Mouse (Mus musculus): Measurements from ENCODE around the gene Ngfr. TPM values are rescaled to one million over a fixed set of nuclear protein-coding genes. Genes with fewer than 3 reads are reported as not detected.

Gene Ngfr
- polyA plus RNA-seq, 1 experiment from 2014 or later: 3.0 TPM

DNA sequence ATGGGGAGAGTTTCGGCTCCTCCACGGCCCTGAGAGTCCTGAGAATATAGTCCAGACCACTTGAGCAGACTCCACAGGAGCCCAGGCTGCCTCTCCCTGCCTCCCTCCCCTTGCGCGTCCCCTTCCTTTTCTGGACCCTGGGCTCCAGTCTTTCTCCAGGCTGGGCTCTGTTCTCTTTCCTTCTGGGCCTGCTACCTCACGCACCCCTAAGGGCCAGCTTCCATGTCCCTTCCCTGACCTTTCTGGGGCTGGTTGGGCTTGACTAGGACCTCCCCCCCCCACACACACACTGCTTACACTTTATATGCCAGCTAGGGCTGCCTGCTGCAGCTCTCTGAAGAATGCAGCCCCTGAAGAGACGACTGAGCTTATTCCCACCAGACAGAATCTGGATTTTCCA lies 20.2 kb downstream of the Ngfr start:
- no peak for ATAC-seq (ENCODE audit: insufficient number of reproducible peaks, insufficient read depth, low FRiP score, low read depth)
- WGBS: 44% methylated on average over 6 of the region's 6 CpGs

DNA sequence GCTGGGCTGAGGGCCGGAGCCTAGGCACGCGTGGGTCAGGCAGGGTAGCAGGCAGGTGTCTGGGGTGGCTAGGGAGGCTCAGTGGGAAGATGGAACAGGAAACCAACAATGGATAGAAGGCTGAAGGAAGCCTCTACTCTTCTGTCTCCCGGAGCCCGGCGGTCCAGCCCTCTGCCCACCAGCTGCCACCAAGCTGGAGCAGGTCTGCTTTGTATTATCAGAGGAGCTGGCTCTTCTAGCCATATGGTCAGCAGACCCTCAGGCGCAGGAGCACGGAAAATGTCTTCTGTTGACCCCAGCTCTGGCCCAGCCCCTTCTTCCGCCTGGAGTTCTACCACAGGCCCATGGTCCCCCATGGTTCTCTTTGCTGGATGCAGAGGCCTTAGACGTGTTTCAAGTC lies 22.2 kb downstream of the Ngfr start:
- H3K9me3 ChIP-seq (ENCODE audit: control insufficient read depth, low read length): peaks cover 3% of the 10 kb centered on the region; the same call in 1 of the 2 replicates
- H3K4me3 ChIP-seq (ENCODE audit: control insufficient read depth in 1 of 2, insufficient read depth in 1 of 2, low read depth in 1 of 2, low read length in 2 of 2): no peak overlapping the region
- H3K36me3 ChIP-seq (ENCODE audit: control insufficient read depth, insufficient read depth, low read length): no peaks in the 10 kb centered on the region
- no peak overlapping the region for H3K9ac ChIP-seq (ENCODE audit: low read length)
- H3K27ac ChIP-seq (replicated peaks in 1 of 2; ENCODE audit: control insufficient read depth in 1 of 2, insufficient read depth in 1 of 2, low read depth in 2 of 2, low read length in 2 of 2): no peak overlapping the region
- peaks cover 0 to 9% of the 10 kb centered on the region in 2 experiments; a peak in 1 of 4 replicates for H3K4me1 ChIP-seq (ENCODE audit: control insufficient read depth in 2 of 2, insufficient read depth in 2 of 2, low read length in 2 of 2)
- no peaks in the 10 kb centered on the region for H3K27me3 ChIP-seq (ENCODE audit: control insufficient read depth, insufficient read depth, low read length)
- WGBS: 82% methylated on average over 10 of the region's 10 CpGs
- H3K4me2 ChIP-seq (ENCODE audit: low read length): no peak overlapping the region
- no peak for ATAC-seq (ENCODE audit: insufficient number of reproducible peaks, insufficient read depth, low FRiP score, low read depth)

More for the DNA sequence above, 20.2 kb downstream of the Ngfr start:
- no peak overlapping the region for H3K9ac ChIP-seq (ENCODE audit: low read length)
- no peaks in the 10 kb centered on the region for H3K36me3 ChIP-seq (ENCODE audit: control insufficient read depth, insufficient read depth, low read length)
- no peak overlapping the region for H3K4me3 ChIP-seq (ENCODE audit: control insufficient read depth in 1 of 2, insufficient read depth in 1 of 2, low read depth in 1 of 2, low read length in 2 of 2)
- H3K4me2 ChIP-seq (ENCODE audit: low read length): no peak overlapping the region
- peaks cover 11% of the 10 kb centered on the region; the same call in 1 of the 2 replicates for H3K27me3 ChIP-seq (ENCODE audit: control insufficient read depth, insufficient read depth, low read length)
- peaks cover 3% of the 10 kb centered on the region; the same call in 1 of the 2 replicates for H3K9me3 ChIP-seq (ENCODE audit: control insufficient read depth, low read length)
- peaks cover 0 to 9% of the 10 kb centered on the region in 2 experiments; a peak in 2 of 4 replicates for H3K4me1 ChIP-seq (ENCODE audit: control insufficient read depth in 2 of 2, insufficient read depth in 2 of 2, low read length in 2 of 2)
- H3K27ac ChIP-seq (replicated peaks in 1 of 2; ENCODE audit: control insufficient read depth in 1 of 2, insufficient read depth in 1 of 2, low read depth in 2 of 2, low read length in 2 of 2): no peak overlapping the region

DNA sequence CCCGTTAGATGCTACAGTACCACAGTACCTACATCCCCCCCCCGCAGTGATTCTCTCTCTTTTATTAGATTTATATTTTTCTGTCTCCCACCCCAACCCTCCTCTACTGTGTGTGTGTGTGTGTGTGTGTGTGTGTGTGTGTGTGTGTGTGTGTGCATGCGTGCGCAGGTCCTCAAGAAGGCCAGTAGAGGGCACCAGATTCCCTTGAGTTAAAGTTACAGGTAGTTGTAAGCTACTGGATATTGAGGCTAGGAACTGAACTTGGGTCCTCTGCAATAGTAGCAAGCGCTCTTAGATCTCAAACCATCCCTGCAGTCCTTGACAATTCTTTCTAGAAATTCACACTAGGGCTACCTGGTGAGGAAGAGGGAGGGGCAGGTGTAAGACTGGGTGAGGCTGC lies 23.7 kb downstream of the Ngfr start:
- peaks cover 8 to 9% of the 10 kb centered on the region in 2 experiments; a peak in 2 of 4 replicates for H3K4me1 ChIP-seq (ENCODE audit: control insufficient read depth in 2 of 2, insufficient read depth in 2 of 2, low read length in 2 of 2)
- H3K9ac ChIP-seq (ENCODE audit: low read length): no peak overlapping the region
- H3K36me3 ChIP-seq (ENCODE audit: control insufficient read depth, insufficient read depth, low read length): no peaks in the 10 kb centered on the region
- no peak overlapping the region for H3K4me3 ChIP-seq (ENCODE audit: control insufficient read depth in 1 of 2, insufficient read depth in 1 of 2, low read depth in 1 of 2, low read length in 2 of 2)
- WGBS: 92% methylated on average over 5 of the region's 5 CpGs
- H3K9me3 ChIP-seq (ENCODE audit: control insufficient read depth, low read length): peaks cover 3% of the 10 kb centered on the region; the same call in 1 of the 2 replicates
- no peak overlapping the region for H3K4me2 ChIP-seq (ENCODE audit: low read length)
- H3K27ac ChIP-seq (replicated peaks in 1 of 2; ENCODE audit: control insufficient read depth in 1 of 2, insufficient read depth in 1 of 2, low read depth in 2 of 2, low read length in 2 of 2): no peak overlapping the region
- no peaks in the 10 kb centered on the region for H3K27me3 ChIP-seq (ENCODE audit: control insufficient read depth, insufficient read depth, low read length)
- no peak for ATAC-seq (ENCODE audit: insufficient number of reproducible peaks, insufficient read depth, low FRiP score, low read depth)

DNA sequence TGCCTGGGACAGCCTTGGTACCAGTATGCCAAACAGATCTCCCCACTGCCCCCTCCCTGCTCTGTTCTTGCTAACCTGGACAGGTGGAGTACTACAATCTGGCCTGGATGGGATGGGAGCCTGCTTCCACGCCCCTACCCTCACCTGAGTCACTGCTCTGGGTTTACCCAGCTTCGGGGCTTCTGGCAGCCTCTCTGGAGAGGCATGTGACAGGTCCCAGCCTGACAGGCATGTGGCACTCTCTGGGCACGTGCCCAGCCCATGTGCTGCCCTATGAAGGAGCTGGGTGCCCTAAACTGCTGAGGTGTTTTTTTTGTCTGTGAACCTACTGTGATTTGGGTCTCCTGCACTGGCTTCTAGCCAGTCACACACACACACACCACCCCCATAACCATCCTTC lies 26.8 kb downstream of the Ngfr start:
- ATAC-seq (ENCODE audit: insufficient number of reproducible peaks, insufficient read depth, low FRiP score, low read depth): no peak

DNA sequence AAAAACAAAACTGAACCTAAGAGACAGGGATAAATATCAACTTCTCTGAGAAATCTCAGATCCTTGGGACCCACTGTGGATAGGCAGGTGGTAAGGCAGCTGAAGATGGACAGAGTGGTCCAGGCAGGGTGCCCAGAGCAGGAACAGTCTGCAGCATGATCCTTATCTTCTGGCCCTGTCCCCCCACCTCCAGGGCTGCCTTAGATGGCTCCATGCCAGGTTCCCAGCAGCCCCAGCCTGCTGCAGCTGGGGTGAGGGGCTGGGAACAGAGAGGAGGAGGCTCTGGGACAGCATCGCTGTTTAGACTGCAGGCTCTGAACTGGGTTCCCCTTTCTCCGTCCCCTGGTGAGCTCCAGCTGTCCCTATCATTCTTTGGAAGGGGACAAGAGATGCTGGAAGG lies 27.8 kb downstream of the Ngfr start:
- H3K9me3 ChIP-seq (ENCODE audit: control insufficient read depth, low read length): peaks cover 3% of the 10 kb centered on the region; the same call in 1 of the 2 replicates
- WGBS: 44% methylated on average over 2 of the region's 2 CpGs
- no peak overlapping the region for H3K9ac ChIP-seq (ENCODE audit: low read length)
- no peaks in the 10 kb centered on the region; the same call in 1 of the 2 replicates for H3K27me3 ChIP-seq (ENCODE audit: control insufficient read depth, insufficient read depth, low read length)
- no peaks in the 10 kb centered on the region for H3K36me3 ChIP-seq (ENCODE audit: control insufficient read depth, insufficient read depth, low read length)
- no peak overlapping the region for H3K4me3 ChIP-seq (ENCODE audit: control insufficient read depth in 1 of 2, insufficient read depth in 1 of 2, low read depth in 1 of 2, low read length in 2 of 2)
- ATAC-seq (ENCODE audit: insufficient number of reproducible peaks, insufficient read depth, low FRiP score, low read depth): no peak
- peaks cover 0 to 8% of the 10 kb centered on the region in 2 experiments; a peak in 1 of 4 replicates for H3K4me1 ChIP-seq (ENCODE audit: control insufficient read depth in 2 of 2, insufficient read depth in 2 of 2, low read length in 2 of 2)
- no peak overlapping the region for H3K4me2 ChIP-seq (ENCODE audit: low read length)
- H3K27ac ChIP-seq (replicated peaks in 1 of 2; ENCODE audit: control insufficient read depth in 1 of 2, insufficient read depth in 1 of 2, low read depth in 2 of 2, low read length in 2 of 2): no peak overlapping the region

More for the DNA sequence above, 26.8 kb downstream of the Ngfr start:
- Histone ChIP-seq H3K4me3 (ENCODE audit: control insufficient read depth in 1 of 2, insufficient read depth in 1 of 2, low read depth in 1 of 2, low read length in 2 of 2) (no peak overlapping the region), H3K27me3 (ENCODE audit: control insufficient read depth, insufficient read depth, low read length) (no peaks in the 10 kb centered on the region; the same call in 1 of the 2 replicates), H3K4me1 (ENCODE audit: control insufficient read depth in 2 of 2, insufficient read depth in 2 of 2, low read length in 2 of 2) (peaks cover 0 to 8% of the 10 kb centered on the region in 2 experiments; a peak in 1 of 4 replicates), H3K4me2 (ENCODE audit: low read length) (no peak overlapping the region), H3K27ac (replicated peaks in 1 of 2; ENCODE audit: control insufficient read depth in 1 of 2, insufficient read depth in 1 of 2, low read depth in 2 of 2, low read length in 2 of 2) (no peak overlapping the region), H3K36me3 (ENCODE audit: control insufficient read depth, insufficient read depth, low read length) (no peaks in the 10 kb centered on the region), H3K9me3 (ENCODE audit: control insufficient read depth, low read length) (peaks cover 3% of the 10 kb centered on the region; the same call in 1 of the 2 replicates), H3K9ac (ENCODE audit: low read length) (no peak overlapping the region)
- WGBS: 52% methylated on average over 3 of the region's 3 CpGs

DNA sequence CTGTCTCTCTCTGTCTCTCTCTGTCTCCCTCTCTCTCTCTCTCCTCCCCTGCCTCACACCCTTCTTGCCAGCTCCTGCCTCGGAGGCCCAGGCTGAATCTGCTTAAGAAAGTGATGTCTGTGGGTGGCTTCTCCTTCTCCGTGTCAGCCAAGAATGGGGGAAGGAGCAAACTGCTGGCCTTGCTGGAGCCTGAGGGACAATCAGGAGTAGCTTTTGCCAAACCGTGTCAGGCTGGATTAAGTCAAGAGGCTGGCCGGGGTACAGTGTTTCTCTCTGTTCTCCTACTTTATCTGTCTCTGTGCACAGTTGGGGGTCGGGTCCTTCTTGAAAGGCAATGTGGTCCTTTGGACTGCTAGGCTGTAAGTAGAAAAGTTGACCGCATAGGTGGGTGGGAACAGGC lies 29.8 kb downstream of the Ngfr start:
- H3K27me3 ChIP-seq (ENCODE audit: control insufficient read depth, insufficient read depth, low read length): no peaks in the 10 kb centered on the region; the same call in 1 of the 2 replicates
- peaks cover 0 to 8% of the 10 kb centered on the region in 2 experiments; a peak in 1 of 4 replicates for H3K4me1 ChIP-seq (ENCODE audit: control insufficient read depth in 2 of 2, insufficient read depth in 2 of 2, low read length in 2 of 2)
- no peak overlapping the region for H3K9ac ChIP-seq (ENCODE audit: low read length)
- H3K4me2 ChIP-seq (ENCODE audit: low read length): no peak overlapping the region
- no peak overlapping the region for H3K4me3 ChIP-seq (ENCODE audit: control insufficient read depth in 1 of 2, insufficient read depth in 1 of 2, low read depth in 1 of 2, low read length in 2 of 2)
- no peak overlapping the region for H3K27ac ChIP-seq (replicated peaks in 1 of 2; ENCODE audit: control insufficient read depth in 1 of 2, insufficient read depth in 1 of 2, low read depth in 2 of 2, low read length in 2 of 2)
- H3K36me3 ChIP-seq (ENCODE audit: control insufficient read depth, insufficient read depth, low read length): no peaks in the 10 kb centered on the region
- no peaks in the 10 kb centered on the region for H3K9me3 ChIP-seq (ENCODE audit: control insufficient read depth, low read length)
- no peak for ATAC-seq (ENCODE audit: insufficient number of reproducible peaks, insufficient read depth, low FRiP score, low read depth)
- 27% methylated on average over 6 of the region's 6 CpGs for WGBS

DNA sequence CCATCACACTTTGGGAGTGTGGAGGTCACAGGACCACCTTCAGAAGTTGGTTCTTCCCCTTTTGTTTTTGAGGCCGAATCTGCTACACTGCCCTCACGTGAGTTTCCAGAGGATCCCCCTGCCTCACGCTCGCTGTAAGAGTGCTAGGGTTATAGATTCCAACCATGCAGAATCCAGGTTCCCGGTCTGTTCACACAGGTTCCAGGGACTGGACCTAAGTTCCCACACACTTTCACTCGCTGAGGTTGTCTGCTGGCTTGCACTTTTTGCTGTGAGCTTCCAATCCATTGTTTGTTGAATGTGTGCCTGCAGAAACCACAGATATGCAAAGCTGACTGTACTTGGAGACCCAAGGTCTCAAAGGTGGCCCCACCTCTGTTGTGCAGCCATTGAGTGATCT lies 30.5 kb downstream of the Ngfr start:
- Histone ChIP-seq H3K4me3 (ENCODE audit: control insufficient read depth in 1 of 2, insufficient read depth in 1 of 2, low read depth in 1 of 2, low read length in 2 of 2) (no peak overlapping the region), H3K9ac (ENCODE audit: low read length) (no peak overlapping the region), H3K27ac (replicated peaks in 1 of 2; ENCODE audit: control insufficient read depth in 1 of 2, insufficient read depth in 1 of 2, low read depth in 2 of 2, low read length in 2 of 2) (no peak overlapping the region), H3K4me1 (ENCODE audit: control insufficient read depth in 2 of 2, insufficient read depth in 2 of 2, low read length in 2 of 2) (peaks cover 0 to 8% of the 10 kb centered on the region in 2 experiments; a peak in 1 of 4 replicates), H3K4me2 (ENCODE audit: low read length) (no peak overlapping the region), H3K27me3 (ENCODE audit: control insufficient read depth, insufficient read depth, low read length) (no peaks in the 10 kb centered on the region; the same call in 1 of the 2 replicates), H3K36me3 (ENCODE audit: control insufficient read depth, insufficient read depth, low read length) (no peaks in the 10 kb centered on the region), H3K9me3 (ENCODE audit: control insufficient read depth, low read length) (no peaks in the 10 kb centered on the region)
- 80% methylated on average over 6 of the region's 6 CpGs for WGBS
- ATAC-seq (ENCODE audit: insufficient number of reproducible peaks, insufficient read depth, low FRiP score, low read depth): no peak

DNA sequence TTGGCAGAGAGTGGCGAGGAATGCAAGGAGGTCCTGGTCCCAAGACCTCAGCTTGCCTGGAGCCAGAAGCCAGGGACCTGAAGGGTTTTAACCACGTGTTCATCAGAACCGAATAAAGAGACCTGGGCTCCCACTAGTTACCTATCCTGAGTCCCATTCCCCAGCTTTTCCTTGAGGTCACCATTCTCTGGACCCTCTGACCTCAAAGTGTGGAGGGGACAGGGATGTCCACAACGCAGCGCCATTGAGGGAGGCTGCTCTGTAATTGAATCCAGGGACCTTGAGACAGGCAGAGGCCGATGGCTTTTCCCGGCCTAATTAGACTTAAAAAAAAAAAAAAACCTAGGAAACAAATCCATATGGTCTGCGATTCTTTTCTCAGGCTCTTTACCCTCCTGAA lies 32.3 kb downstream of the Ngfr start:
- 63% methylated on average over 8 of the region's 8 CpGs for WGBS
- no peak for ATAC-seq (ENCODE audit: insufficient number of reproducible peaks, insufficient read depth, low FRiP score, low read depth)
- no peaks in the 10 kb centered on the region; the same call in 1 of the 2 replicates for H3K27me3 ChIP-seq (ENCODE audit: control insufficient read depth, insufficient read depth, low read length)
- H3K9me3 ChIP-seq (ENCODE audit: control insufficient read depth, low read length): no peaks in the 10 kb centered on the region
- no peaks in the 10 kb centered on the region for H3K36me3 ChIP-seq (ENCODE audit: control insufficient read depth, insufficient read depth, low read length)
- H3K4me1 ChIP-seq (ENCODE audit: control insufficient read depth in 2 of 2, insufficient read depth in 2 of 2, low read length in 2 of 2): peaks cover 0 to 10% of the 10 kb centered on the region in 2 experiments; a peak in 2 of 4 replicates
- no peak overlapping the region for H3K27ac ChIP-seq (replicated peaks in 1 of 2; ENCODE audit: control insufficient read depth in 1 of 2, insufficient read depth in 1 of 2, low read depth in 2 of 2, low read length in 2 of 2)
- no peak overlapping the region for H3K9ac ChIP-seq (ENCODE audit: low read length)
- H3K4me2 ChIP-seq (ENCODE audit: low read length): no peak overlapping the region
- H3K4me3 ChIP-seq (ENCODE audit: control insufficient read depth in 1 of 2, insufficient read depth in 1 of 2, low read depth in 1 of 2, low read length in 2 of 2): no peak overlapping the region
